Comparison of ENCODE assay signal across 31 mouse cellular contexts in the genomic region with DNA sequence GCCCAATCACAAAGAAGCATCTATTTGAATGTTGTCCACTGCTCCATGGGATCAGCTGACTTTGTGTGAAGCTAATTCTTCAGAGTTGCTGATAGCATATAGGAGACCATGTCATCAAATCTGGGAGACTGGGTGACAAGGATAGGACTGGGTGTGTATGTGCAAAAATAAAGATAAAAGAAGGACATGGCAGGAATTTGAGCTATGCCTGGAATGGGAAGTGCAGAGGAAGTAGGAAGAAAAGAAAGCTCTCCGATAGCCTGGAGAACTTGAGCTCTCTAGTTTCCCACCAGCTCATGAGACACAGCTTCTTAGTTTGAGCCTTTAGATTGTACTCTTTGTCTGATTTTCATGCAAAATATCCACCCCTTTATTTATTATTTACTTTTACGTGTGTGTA. TPM values are rescaled to one million over a fixed set of nuclear protein-coding genes. Genes with fewer than 3 reads are reported as not detected.
DNase-seq lines count a peak whose midpoint lies in the region; ATAC-seq lines count a peak whose summit lies in the region.
"Had no signal": no experiment of that assay in that cellular context is flagged by ENCODE, and none has a peak within 500 bp of the region (broad histone marks: within the 10 kb centered on the region; RNA-seq: fewer than 3 reads in every experiment).

No protein-coding gene starts in this region.

- intact Hi-C loops in left cerebral cortex, postnatal 25 days (cut with DNase I) = no loop called here

- H3K27ac ChIP-seq in heart, embryonic 16.5 days (ENCODE audit: low read length) = 0 out of 2 replicates have a peak overlapping the region, but pooled peaks have one; percentile 24
- no peak overlapping the region for H3K27ac ChIP-seq in heart, embryonic 11.5 days (ENCODE audit: low read depth, low read length)
- peak overlapping the region; percentile 19; the same call in 1 of the 2 replicates for H3K27ac ChIP-seq in lung, embryonic 15.5 days
- H3K27ac ChIP-seq: embryonic facial prominence, embryonic 12.5 days; embryonic facial prominence, embryonic 15.5 days; gastrocnemius, adult 2 months; heart, embryonic 10.5 days; heart, embryonic 15.5 days; hindbrain, embryonic 12.5 days; hindbrain, embryonic 15.5 days; intestine, embryonic 15.5 days had no signal

- WGBS in heart, embryonic 16.5 days = 46% methylated on average over 2 of the region's 2 CpGs
- 62% methylated on average over 2 of the region's 2 CpGs for WGBS in heart, embryonic 11.5 days (ENCODE audit: insufficient replicate concordance)
- 30% methylated on average over 2 of the region's 2 CpGs for WGBS in lung, embryonic 15.5 days

- no peak overlapping the region for H3K4me2 ChIP-seq in heart, embryonic 16.5 days (ENCODE audit: low read depth, low read length)
- H3K4me2 ChIP-seq in heart, embryonic 11.5 days = no peak overlapping the region
- no peak overlapping the region for H3K4me2 ChIP-seq in lung, embryonic 15.5 days
- H3K4me2 ChIP-seq: embryonic facial prominence, embryonic 12.5 days; embryonic facial prominence, embryonic 15.5 days; heart, embryonic 15.5 days; hindbrain, embryonic 12.5 days; hindbrain, embryonic 15.5 days; intestine, embryonic 15.5 days had no signal

- no peaks in the 10 kb centered on the region for H3K36me3 ChIP-seq in heart, embryonic 16.5 days (ENCODE audit: control insufficient read depth, insufficient read depth)
- no peaks in the 10 kb centered on the region for H3K36me3 ChIP-seq in heart, embryonic 11.5 days (ENCODE audit: control insufficient read depth, insufficient read depth, low read length)
- H3K36me3 ChIP-seq in lung, embryonic 15.5 days = no peaks in the 10 kb centered on the region
- H3K36me3 ChIP-seq: embryonic facial prominence, embryonic 12.5 days; embryonic facial prominence, embryonic 15.5 days; heart, embryonic 10.5 days; heart, embryonic 15.5 days; hindbrain, embryonic 12.5 days; hindbrain, embryonic 15.5 days; intestine, embryonic 15.5 days had no signal

- H3K9ac ChIP-seq in heart, embryonic 16.5 days (ENCODE audit: low read length) = no peak overlapping the region
- H3K9ac ChIP-seq in heart, embryonic 11.5 days (ENCODE audit: low read depth, low read length) = no peak overlapping the region
- H3K9ac ChIP-seq in lung, embryonic 15.5 days = no peak overlapping the region
- H3K9ac ChIP-seq: embryonic facial prominence, embryonic 12.5 days; embryonic facial prominence, embryonic 15.5 days; forebrain, postnatal 0 days; heart, embryonic 15.5 days; hindbrain, embryonic 12.5 days; hindbrain, embryonic 15.5 days; intestine, embryonic 15.5 days had no signal

- no peaks in the 10 kb centered on the region for H3K4me1 ChIP-seq in heart, embryonic 16.5 days (ENCODE audit: control insufficient read depth, insufficient read depth, low read length)
- no peaks in the 10 kb centered on the region for H3K4me1 ChIP-seq in heart, embryonic 11.5 days (ENCODE audit: control insufficient read depth, insufficient read depth, low read length)
- no peaks in the 10 kb centered on the region for H3K4me1 ChIP-seq in lung, embryonic 15.5 days
- H3K4me1 ChIP-seq: embryonic facial prominence, embryonic 12.5 days; embryonic facial prominence, embryonic 15.5 days; heart, embryonic 10.5 days; heart, embryonic 15.5 days; hindbrain, embryonic 12.5 days; hindbrain, embryonic 15.5 days; intestine, embryonic 15.5 days had no signal

- DNase-seq in lung, postnatal 25 days (ENCODE audit: low spot score) = no peak
- peak; percentile 6 for DNase-seq in Muller cell, postnatal 12 days (ENCODE audit: inconsistent ontology term)
- no peak for DNase-seq in right cerebral cortex, postnatal 25 days
- DNase-seq in left cerebral cortex, postnatal 25 days (ENCODE audit: low spot score in 2 of 2) = no peak
- DNase-seq: adrenal gland, adult 2 months; B cell, adult 2 months; cerebellum, adult 11 months; cerebellum, adult 2 months; cerebellum, adult 9-11 months; cerebellum, postnatal 25 days; forebrain, postnatal 0 days; gastrocnemius, adult 2 months; gastrocnemius, postnatal 14 days; heart, adult 18-20 months had no signal

- no peak for ATAC-seq in heart, embryonic 16.5 days (replicated peaks; ENCODE audit: extremely low read depth, insufficient read depth, low FRiP score)
- ATAC-seq in heart, embryonic 11.5 days (replicated peaks; ENCODE audit: insufficient number of reproducible peaks, low FRiP score, low TSS enrichment) = no peak
- ATAC-seq in lung, embryonic 15.5 days (ENCODE audit: borderline replicate concordance, extremely low read depth, low FRiP score, low TSS enrichment) = no peak
- ATAC-seq: forebrain, embryonic 14.5 days; forebrain, postnatal 0 days; intestine, embryonic 15.5 days had no signal

- H3K27me3 ChIP-seq in heart, embryonic 16.5 days (ENCODE audit: control insufficient read depth, insufficient read depth, low read length) = no peaks in the 10 kb centered on the region
- no peaks in the 10 kb centered on the region for H3K27me3 ChIP-seq in heart, embryonic 11.5 days (ENCODE audit: control insufficient read depth, insufficient read depth, low read length)
- H3K27me3 ChIP-seq in lung, embryonic 15.5 days = peaks cover 5% of the 10 kb centered on the region
- H3K27me3 ChIP-seq: CH12.LX; embryonic facial prominence, embryonic 12.5 days; embryonic facial prominence, embryonic 15.5 days; heart, embryonic 15.5 days; hindbrain, embryonic 15.5 days; intestine, embryonic 15.5 days had no signal

- no peak overlapping the region for H3K4me3 ChIP-seq in heart, embryonic 16.5 days (ENCODE audit: low read length)
- H3K4me3 ChIP-seq in heart, embryonic 11.5 days (ENCODE audit: low read depth, low read length) = no peak overlapping the region
- H3K4me3 ChIP-seq in lung, embryonic 15.5 days = no peak overlapping the region
- H3K4me3 ChIP-seq: embryonic facial prominence, embryonic 12.5 days; embryonic facial prominence, embryonic 15.5 days; gastrocnemius, adult 2 months; heart, embryonic 10.5 days; heart, embryonic 15.5 days; hindbrain, embryonic 12.5 days; hindbrain, embryonic 15.5 days; intestine, embryonic 15.5 days had no signal

- H3K9me3 ChIP-seq in heart, embryonic 16.5 days (replicated peaks; ENCODE audit: control insufficient read depth, low read length) = no peaks in the 10 kb centered on the region
- H3K9me3 ChIP-seq in heart, embryonic 11.5 days (replicated peaks; ENCODE audit: control insufficient read depth, low read length) = no peaks in the 10 kb centered on the region
- no peaks in the 10 kb centered on the region for H3K9me3 ChIP-seq in lung, embryonic 15.5 days
- H3K9me3 ChIP-seq: embryonic facial prominence, embryonic 12.5 days; embryonic facial prominence, embryonic 15.5 days; heart, embryonic 10.5 days; heart, embryonic 15.5 days; hindbrain, embryonic 12.5 days; hindbrain, embryonic 15.5 days; intestine, embryonic 15.5 days had no signal

RNA-seq across cellular contexts. Expression of a gene that starts 6.9 kb away (rescaled TPM):
- polyA plus RNA-seq in heart, embryonic 16.5 days (2015; fragmentation: Nextera tagmentation; extraction: Ambion mirVana) = 0.20 and 0.27 TPM in 2 replicates
- polyA plus RNA-seq in heart, embryonic 11.5 days (2014; fragmentation: Nextera tagmentation; extraction: Ambion mirVana) = 0.19 TPM in 1 of 2 replicates, not detected in the other
- polyA plus RNA-seq in lung, embryonic 15.5 days (2015; fragmentation: Nextera tagmentation; extraction: Ambion mirVana) = 0.34 TPM in 1 of 2 replicates, not detected in the other
- total RNA-seq in left cerebral cortex, postnatal 25 days (2021) = under 1 TPM in 1 of 2 experiments, not detected in 1; 0.44 TPM
- total RNA-seq: adrenal gland, postnatal 14 days; CH12.LX; common myeloid progenitor, adult 5-6 weeks; forebrain, postnatal 0 days; gastrocnemius, adult 2 months; gastrocnemius, postnatal 14 days; heart, postnatal 25 days; hematopoietic stem cell, adult 5-6 weeks; MEL had no signal
- polyA plus RNA-seq: adrenal gland, adult 2 months; cerebellum, adult 2 months; heart, embryonic 10.5 days had no signal

RNA-seq across cellular contexts. Expression of a gene that starts 19.3 kb away (rescaled TPM):
- 3.4 and 4.0 TPM in 2 replicates for polyA plus RNA-seq in heart, embryonic 16.5 days (2015; fragmentation: Nextera tagmentation; extraction: Ambion mirVana)
- polyA plus RNA-seq in heart, embryonic 11.5 days (2014; fragmentation: Nextera tagmentation; extraction: Ambion mirVana) = 5.8 and 7.3 TPM in 2 replicates
- 6.6 and 7.3 TPM in 2 replicates for polyA plus RNA-seq in lung, embryonic 15.5 days (2015; fragmentation: Nextera tagmentation; extraction: Ambion mirVana)
- total RNA-seq in left cerebral cortex, postnatal 25 days (2021) = 100 to 1,000 TPM; 108 to 114 TPM
- total RNA-seq: common myeloid progenitor, adult 5-6 weeks; hematopoietic stem cell, adult 5-6 weeks; MEL had no signal
